Mouse (Mus musculus) erythroblast, embryonic 14.5 days (primary cell): Measurements from ENCODE around the gene Pgbd1. TPM values are rescaled to one million over a fixed set of nuclear protein-coding genes. Genes with fewer than 3 reads are reported as not detected.

ENCODE experiments used
- H3K27me3 ChIP-seq: 2 replicates; pipeline ENCODE4 v1.6.1; 2012; ENCODE audit warnings: inconsistent platforms; ENCODE audit not compliant: control insufficient read depth
- H3K36me3 ChIP-seq: 2 replicates; pipeline ENCODE4 v1.6.1; 2012; ENCODE audit warnings: mild to moderate bottlenecking, inconsistent platforms; ENCODE audit not compliant: control insufficient read depth
- H3K4me1 ChIP-seq: 2 replicates; pipeline ENCODE4 v1.6.1; 2012; ENCODE audit warnings: inconsistent platforms; ENCODE audit not compliant: control insufficient read depth
- H3K4me3 ChIP-seq: replicated peaks from 2 replicates; pipeline ENCODE3; 2012; ENCODE audit warnings: moderate library complexity, mild to moderate bottlenecking, inconsistent platforms
- H3K9me3 ChIP-seq: 2 replicates; pipeline ENCODE4 v1.6.1; 2012; ENCODE audit warnings: low read length, inconsistent platforms, mixed read lengths; ENCODE audit not compliant: control insufficient read depth
- GATA1 ChIP-seq: IDR thresholded peaks from 2 replicates; pipeline ENCODE4 v1.6.1; 2012; ENCODE audit warnings: low read length, inconsistent platforms, mixed read lengths
- TAL1 ChIP-seq: IDR thresholded peaks from 3 replicates; pipeline ENCODE4 v1.6.1; 2012; ENCODE audit warnings: low read length, inconsistent platforms, mixed read lengths
- polyA plus RNA-seq: library from polyadenylated mRNA; stranded (reverse); fragments of >175 nt; gene quantifications from 2 replicates; pipeline ENCODE4 v1.2.3, GENCODE M21; 2012

Gene Pgbd1
- polyA plus RNA-seq, 1 experiment, result 0.04 TPM

DNA sequence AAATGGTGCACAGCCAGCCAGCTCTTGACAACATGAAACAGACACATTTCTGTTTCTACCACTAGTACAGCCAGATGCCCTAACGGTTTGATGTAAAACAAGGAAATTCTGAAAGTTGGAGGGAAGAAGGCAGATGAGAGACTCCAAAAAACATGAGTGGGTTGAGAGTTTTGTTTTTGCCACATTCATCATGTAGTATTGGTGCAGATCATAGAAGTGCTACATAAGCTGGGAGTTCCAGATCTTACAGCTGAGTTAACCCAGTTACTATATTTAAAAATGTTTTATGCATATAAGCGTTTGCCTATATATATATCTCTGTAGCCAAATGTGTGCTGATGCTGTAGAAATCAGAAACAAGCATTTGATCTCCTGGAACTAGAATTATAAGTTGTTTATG is 68.2 kb downstream of the Pgbd1 start:
- Histone ChIP-seq H3K9me3 (no peaks in the 10 kb centered on the region), H3K36me3 (peaks cover 31% of the 10 kb centered on the region), H3K4me1 (peaks cover 6% of the 10 kb centered on the region), H3K27me3 (no peaks in the 10 kb centered on the region), H3K4me3 (no peak overlapping the region)
- no peak for TF ChIP-seq TAL1
- no peak for TF ChIP-seq GATA1

Other genes starting within 250 kb of the Pgbd1 start
- gene Gpx5, start 148.3 kb downstream of the Pgbd1 start, polyA plus RNA-seq, result not detected in 2 replicates
- not detected in 2 replicates for gene Gpx6, start 128.9 kb downstream of the Pgbd1 start, polyA plus RNA-seq
- gene Olfr1367, start 94.1 kb downstream of the Pgbd1 start, polyA plus RNA-seq, result not detected in 2 replicates
- gene Zscan12, start 78.2 kb downstream of the Pgbd1 start, polyA plus RNA-seq, result 0.04 and 0.09 TPM in 2 replicates
- gene Zkscan3, start 38.3 kb downstream of the Pgbd1 start, polyA plus RNA-seq, result 0.69 and 0.93 TPM in 2 replicates
- gene Zscan26, start 12.7 kb upstream of the Pgbd1 start, polyA plus RNA-seq, result 0.08 and 0.09 TPM in 2 replicates
- 0.37 and 0.41 TPM in 2 replicates for gene Nkapl, start 27.5 kb upstream of the Pgbd1 start, polyA plus RNA-seq
- 0.01 TPM in 1 of 2 replicates, not detected in the other for gene Zkscan4, start 37.8 kb upstream of the Pgbd1 start, polyA plus RNA-seq
- gene Gm10065, start 38.4 kb upstream of the Pgbd1 start, polyA plus RNA-seq, result not detected in 2 replicates
- 0.05 and 0.06 TPM in 2 replicates for gene AK157302, start 54.2 kb upstream of the Pgbd1 start, polyA plus RNA-seq
- gene Gm11273, start 60.4 kb upstream of the Pgbd1 start, polyA plus RNA-seq, result 3.7 and 5.8 TPM in 2 replicates
- 0.01 and 0.14 TPM in 2 replicates for gene Zkscan8, start 90.1 kb upstream of the Pgbd1 start, polyA plus RNA-seq
- gene Olfr1366, start 101.8 kb upstream of the Pgbd1 start, polyA plus RNA-seq, result not detected in 2 replicates
- gene Olfr1535, start 118.8 kb upstream of the Pgbd1 start, polyA plus RNA-seq, result not detected in 2 replicates
- not detected in 2 replicates for gene Olfr1364, start 140.7 kb upstream of the Pgbd1 start, polyA plus RNA-seq
- gene Olfr1362, start 173.0 kb upstream of the Pgbd1 start, polyA plus RNA-seq, result not detected in 2 replicates
- 0.04 TPM in 1 of 2 replicates, not detected in the other for gene Olfr11, start 201.5 kb upstream of the Pgbd1 start, polyA plus RNA-seq
- not detected in 2 replicates for gene Olfr1361, start 222.3 kb upstream of the Pgbd1 start, polyA plus RNA-seq
- not detected in 2 replicates for gene Olfr1360, start 236.3 kb upstream of the Pgbd1 start, polyA plus RNA-seq